Mouse (Mus musculus): ENCODE measurements around the gene Gemin5.
"Not testable (repeated sequence)": the region's sequence is repeated elsewhere in the genome, so short reads cannot be mapped to it uniquely, and the experiment has no call there.

The Gemin5 gene

GRCm38 (mm10) chr11:58116560-58116959, 51.8 kb downstream of the Gemin5 start:
- no peak for DNase-seq (ENCODE audit: low spot score)

GRCm38 (mm10) chr11:58107664-58108337, 60.5 kb downstream of the Gemin5 start:
- DNase-seq (ENCODE audit: low spot score) = no peak

DNA sequence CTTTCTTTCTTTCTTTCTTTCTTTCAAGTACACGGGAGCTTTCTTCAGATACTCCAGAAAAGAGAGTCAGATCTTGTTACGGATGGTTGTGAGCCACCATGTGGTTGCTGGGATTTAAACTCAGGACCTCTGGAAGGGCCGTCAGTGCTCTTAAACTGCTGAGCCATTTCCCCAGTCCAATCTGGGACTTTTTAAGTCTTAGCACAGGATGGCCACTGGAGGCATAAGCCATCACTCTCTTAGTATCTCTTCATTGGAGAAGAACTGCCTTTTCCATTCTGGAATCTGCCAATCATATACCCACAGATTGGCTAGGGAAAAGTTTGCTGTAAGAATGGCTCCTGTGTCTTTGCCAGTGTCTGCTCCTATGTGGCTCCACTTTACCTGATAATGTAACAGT, 61.3 kb downstream of the Gemin5 start:
- DNase-seq (ENCODE audit: low spot score) = no peak

GRCm38 (mm10) chr11:58104351-58104791, 64.0 kb downstream of the Gemin5 start:
- DNase-seq (ENCODE audit: low spot score) = peak; percentile 46

DNA sequence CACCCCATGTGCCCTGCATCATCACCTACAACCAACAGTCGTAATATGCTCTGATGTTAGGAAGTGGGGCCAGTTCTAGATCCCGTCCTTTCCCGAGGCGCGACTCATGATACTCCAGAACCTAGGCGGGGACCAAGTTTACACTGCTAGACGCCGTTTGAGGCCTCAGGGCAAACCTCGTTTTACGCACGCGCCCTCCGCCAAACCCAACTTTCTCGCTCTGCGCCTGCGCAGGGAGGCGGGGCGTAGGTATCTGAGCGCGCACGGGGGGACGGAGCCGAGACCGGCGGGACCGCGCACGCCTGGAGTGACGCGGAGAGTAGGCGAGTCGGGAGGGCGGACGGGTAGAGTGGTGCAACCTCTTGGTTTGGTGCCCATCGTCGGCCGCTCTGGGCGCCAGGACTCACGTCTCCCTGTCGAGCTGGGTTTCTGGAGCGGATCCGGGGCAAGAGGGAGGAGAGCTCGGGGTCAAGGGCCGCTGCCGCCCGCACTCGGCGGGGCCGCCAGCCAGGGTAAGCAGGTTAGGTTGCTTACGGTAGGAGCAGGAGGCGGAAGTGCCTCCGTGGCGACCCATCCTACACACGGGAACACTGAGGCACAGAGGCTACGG, 64.5 kb downstream of the Gemin5 start, which contains the start of gene Cnot8:
Gene Cnot8 (plus strand): TSS at position 457 of the 610 bp plus-strand sequence.
- DNase-seq (ENCODE audit: low spot score) = peak; percentile 99

- DNase-seq (ENCODE audit: low spot score) = no peak
Measured at GRCm38 (mm10) chr11:58103344-58103653, 65.0 kb downstream of the Gemin5 start.

- no peak for DNase-seq (ENCODE audit: low spot score)
Measured at GRCm38 (mm10) chr11:58102581-58103343, 65.6 kb downstream of the Gemin5 start.

DNA sequence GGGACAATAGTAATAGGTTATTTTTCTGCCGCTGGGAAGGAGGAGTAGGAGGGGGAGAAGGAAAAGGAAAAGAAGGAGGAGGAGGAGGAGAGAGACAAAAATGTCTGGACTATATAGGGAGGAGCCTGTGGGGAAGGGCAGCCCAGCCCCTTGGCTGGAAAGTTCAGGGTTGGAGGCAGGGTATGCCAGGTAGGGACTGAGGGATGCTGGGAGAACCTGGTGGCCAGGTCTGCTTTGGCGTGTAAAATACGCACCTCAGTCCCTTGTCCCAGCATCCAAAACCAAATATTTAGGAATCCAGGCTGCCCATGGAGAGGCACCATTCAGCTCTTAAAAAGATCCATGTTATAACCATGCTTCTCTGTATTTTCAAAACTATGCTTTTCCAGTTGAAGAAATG, 66.2 kb downstream of the Gemin5 start:
- DNase-seq (ENCODE audit: low spot score) = no peak

DNA sequence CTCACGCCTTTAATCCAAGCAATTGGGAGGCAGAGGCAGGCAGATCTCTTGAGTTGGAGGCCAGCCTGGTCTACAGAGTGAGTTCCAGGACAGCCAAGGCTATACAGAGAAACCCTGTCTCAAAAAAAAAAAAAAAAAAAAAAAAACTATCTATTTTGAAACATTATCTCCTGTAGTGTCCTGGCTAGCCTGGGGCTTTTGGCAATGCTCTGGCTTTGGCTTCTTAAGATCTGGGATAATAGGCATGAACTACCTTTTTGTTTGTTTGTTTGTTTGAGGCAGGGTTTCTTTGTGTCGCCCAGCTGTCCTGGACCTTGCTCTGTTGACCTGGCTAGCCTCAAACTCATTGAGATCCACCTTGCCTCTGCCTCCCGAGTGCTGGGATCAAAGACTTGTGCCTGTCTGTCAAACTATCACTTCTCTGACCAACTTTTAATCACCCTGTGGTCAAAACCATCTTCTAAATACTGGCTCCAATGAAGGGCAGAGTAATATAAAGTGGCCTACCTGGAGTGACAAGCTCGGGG, 67.1 kb downstream of the Gemin5 start:
- DNase-seq (ENCODE audit: low spot score) = no peak

DNA sequence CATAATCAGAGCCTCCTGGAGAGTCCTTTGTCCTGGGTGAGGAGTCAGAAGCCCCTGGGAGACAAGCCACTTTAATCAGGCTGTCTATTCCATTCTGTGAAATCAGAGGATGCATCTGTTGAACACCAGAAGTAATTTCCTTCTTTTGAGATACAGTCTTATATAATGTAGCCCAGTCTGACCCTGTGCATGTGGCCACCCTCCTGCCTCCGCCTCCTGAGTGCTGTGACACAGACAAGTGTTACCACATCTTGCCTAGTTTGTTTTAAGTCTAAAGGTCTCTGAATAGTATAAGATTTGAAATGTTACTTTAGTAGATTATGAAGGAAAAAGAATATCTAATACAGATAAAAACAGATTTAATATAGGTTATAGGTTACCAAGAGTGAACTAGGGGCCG, 68.3 kb downstream of the Gemin5 start:
- no peak for DNase-seq (ENCODE audit: low spot score)

- not testable (repeated sequence) for DNase-seq (ENCODE audit: low spot score)
Measured at GRCm38 (mm10) chr11:58098366-58098720, 70.0 kb downstream of the Gemin5 start.

DNA sequence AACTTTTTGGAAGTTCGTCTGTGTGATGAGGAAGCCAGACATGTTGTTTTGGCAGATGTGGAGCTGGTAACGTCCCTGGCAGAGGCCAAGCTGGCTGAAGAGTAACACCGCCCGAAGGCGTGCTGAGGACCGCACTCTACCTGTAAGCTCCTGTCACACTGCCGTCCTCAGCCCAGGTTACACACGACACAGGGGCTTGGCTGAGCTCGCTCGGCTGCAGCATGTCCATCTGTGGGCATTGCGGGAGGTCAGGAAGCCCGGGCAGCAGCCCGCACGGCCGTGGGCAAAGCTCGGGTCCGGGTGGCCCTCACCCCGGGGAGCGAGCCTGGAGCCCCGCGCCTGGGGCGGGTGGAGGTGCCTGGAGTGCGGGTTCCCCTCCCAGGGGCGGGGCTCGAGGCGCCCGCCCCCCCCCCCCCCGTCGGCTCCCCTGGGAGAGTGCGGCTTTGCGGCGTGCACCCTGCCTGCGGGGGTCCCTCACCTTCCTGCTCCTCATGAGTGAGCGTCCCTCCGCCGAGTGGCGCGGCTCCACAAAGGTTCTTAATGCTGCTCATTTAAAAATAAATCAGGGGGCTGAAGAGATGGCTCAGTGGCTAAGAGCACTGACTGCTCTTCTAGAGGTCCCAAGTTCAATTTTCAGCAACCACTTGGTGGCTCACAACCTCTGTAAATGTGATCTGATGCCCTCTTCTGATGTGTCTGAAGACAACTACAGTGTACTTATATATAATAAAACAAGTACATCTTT, 70.5 kb downstream of the Gemin5 start:
- DNase-seq (ENCODE audit: low spot score) = no peak

- no peak for DNase-seq (ENCODE audit: low spot score)
Measured at GRCm38 (mm10) chr11:58096821-58097620, 71.3 kb downstream of the Gemin5 start.

DNA sequence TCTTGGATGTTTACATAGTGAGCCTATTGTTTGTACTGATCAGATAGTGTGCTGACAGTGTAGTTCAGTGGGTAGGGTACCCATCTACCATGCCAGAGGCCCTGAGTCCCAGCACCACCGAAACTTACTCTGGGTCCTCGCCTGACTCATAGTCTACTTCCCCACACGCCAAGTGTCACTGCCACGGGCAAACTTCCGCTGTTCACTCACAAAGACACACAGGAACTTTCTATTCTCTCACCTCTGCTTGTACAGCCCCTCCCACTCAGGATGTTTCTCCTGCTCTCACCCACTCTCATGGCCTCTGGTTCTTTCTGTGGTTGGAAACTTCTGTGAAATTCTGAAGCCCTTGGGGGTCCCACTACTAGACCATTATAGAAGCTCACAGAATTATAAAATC, 72.2 kb downstream of the Gemin5 start:
- peak; percentile 36 for DNase-seq (ENCODE audit: low spot score)

DNA sequence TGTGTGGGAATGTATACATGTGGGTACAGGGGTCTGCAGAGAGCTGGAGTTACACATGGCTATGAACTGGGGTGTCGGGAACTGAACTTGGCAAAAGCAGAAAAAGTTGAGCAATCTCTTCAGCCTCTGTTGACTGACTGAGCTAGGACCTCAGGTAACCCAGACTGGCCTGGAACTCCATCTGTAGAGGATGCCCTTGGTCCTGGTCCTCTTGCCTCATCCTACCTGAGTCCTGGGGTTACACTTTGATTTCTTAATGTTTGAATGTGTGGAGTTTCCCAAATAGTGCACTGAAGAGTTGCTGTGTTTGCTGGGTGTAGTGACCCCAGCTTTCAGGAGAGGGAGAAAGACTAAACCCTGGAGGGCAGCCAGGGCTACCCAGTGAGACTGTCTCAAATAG, 72.8 kb downstream of the Gemin5 start:
- no peak for DNase-seq (ENCODE audit: low spot score)

DNA sequence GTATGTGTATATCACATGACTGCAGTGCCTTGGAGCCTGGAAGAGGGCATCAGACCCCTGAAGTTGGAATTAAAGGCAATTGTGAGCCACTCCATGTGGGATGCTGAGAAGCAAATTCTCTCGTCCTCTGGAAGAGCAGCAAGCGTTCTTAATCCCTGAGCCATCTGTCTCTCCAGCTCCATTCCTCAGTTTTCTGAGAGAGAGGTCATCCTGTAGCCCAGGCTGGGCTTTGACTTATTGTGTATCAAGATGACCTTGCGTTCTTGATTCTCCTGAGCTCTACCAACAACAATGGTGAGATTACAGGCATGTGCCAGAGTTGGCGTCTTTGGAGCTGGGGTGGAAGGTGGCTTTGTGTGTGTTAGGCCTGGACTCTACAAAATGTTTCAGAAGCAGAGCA, 73.6 kb downstream of the Gemin5 start:
- DNase-seq (ENCODE audit: low spot score) = no peak

DNA sequence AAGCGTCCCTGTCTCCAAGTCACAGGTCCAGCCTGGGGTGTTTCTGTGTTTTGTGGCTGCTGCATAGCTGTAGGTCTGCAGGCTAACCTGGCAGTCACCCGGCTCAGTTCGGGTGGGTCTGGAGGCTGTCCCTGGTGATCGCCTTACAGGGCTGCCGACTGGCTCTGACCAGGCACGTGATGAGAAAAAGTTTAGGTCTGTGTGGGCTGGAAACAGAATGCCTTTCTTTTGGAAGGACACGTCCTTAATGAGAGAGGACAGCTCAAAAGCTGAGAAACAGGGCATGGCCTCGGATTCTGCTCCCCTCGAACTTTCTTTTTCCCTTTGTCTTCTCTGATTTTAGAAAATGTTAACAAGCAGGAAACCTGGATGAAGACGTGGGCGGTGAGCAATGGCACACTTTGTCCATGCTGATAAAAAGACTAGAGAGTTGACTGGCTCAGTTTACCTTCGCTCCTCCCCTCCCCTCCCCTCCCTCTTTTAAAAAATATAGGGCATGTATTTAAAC, 75.3 kb downstream of the Gemin5 start, which contains the start of gene Gm12248:
Gene Gm12248 (minus strand): TSS at position 114 of the 508 bp plus-strand sequence.
- peak; percentile 37 for DNase-seq (ENCODE audit: low spot score)

- no peak for DNase-seq (ENCODE audit: low spot score)
Measured at GRCm38 (mm10) chr11:58092541-58092940, 75.8 kb downstream of the Gemin5 start.

DNA sequence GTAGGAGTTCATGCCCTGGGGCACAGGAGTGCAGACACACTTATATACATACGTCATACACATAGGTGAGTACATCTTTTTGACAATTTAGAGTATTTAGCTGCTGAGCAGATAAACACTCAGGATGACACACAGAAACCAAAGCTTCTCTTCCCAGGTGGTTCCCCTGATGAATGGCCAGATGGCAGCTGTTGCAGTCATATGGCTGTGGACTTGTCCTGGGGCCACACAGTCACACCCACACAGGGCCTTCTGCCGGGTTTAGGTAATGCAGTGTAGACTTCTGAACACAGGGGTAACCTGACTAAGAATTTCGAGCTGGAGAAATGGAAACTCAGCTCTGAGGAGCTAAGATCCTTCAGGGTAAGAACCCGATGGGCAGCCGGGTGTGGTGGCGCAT, 86.6 kb downstream of the Gemin5 start:
- no peak for DNase-seq (ENCODE audit: low spot score)

DNA sequence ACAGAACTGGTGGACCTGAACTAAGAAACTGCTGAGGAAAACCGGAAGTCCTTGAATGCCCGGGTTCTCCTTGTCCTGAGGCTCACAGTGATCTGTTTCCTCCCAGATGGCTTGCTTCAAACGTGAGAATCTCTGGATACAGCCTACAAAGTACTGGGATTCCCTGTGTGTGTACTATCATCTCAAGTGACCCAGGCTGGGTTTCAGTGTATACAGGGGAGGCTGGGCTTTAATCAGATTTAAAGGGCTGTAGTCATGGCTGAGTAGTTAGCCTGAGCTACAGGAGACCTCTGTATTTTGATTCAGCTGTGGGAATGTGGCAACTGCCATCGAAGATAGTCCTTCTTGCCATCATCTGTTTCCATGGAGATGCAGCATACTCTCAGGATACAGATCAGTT, 91.1 kb downstream of the Gemin5 start:
- DNase-seq (ENCODE audit: low spot score) = no peak

DNA sequence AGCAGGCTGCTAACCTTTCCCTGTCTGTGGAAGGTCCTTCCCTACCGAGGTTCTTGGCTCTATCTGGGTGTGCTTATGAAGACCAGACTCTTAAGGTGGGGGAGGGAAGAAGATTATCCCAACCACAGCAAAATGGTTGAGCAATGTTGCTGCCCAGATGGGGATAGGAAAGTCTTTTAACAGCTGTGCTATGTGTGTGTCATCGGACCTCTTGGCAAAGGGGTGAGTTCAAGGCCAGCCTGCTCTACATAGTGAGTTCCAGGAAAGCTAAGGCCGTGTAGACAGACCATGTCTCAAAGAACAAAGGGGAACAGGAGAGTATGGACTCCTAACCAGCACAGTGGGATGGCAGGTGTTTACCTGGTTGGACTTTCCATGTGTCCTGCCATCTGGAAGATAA, 95.4 kb downstream of the Gemin5 start:
- no peak for DNase-seq (ENCODE audit: low spot score)

Measured in lung, postnatal 25 days (tissue).